Mouse (Mus musculus) C2C12 (cell line): Measurements from ENCODE around the gene Tmem181a.
"Not testable (repeated sequence)": the region's sequence is repeated elsewhere in the genome, so short reads cannot be mapped to it uniquely, and the experiment has no call there.

Experiments
- CEBPB ChIP-seq: IDR thresholded peaks from one replicate; pipeline ENCODE4 v1.6.1; 2011; ENCODE audit warnings: low read depth, mild to moderate bottlenecking, control low read depth, moderate library complexity
- CTCF ChIP-seq: IDR thresholded peaks from one replicate; pipeline ENCODE4 v1.5.1; 2011; ENCODE audit not compliant: control insufficient read depth, insufficient read depth, insufficient read length
- USF1 ChIP-seq: IDR thresholded peaks from one replicate; pipeline ENCODE4 v1.6.1; 2011; ENCODE audit warnings: low read depth, mild to moderate bottlenecking, control low read depth, moderate library complexity

- TF ChIP-seq CEBPB, USF1, CTCF: not testable (repeated sequence)
Measured at GRCm38 (mm10) chr17:6311716-6312115, 55.1 kb downstream of the Tmem181a start.
